Mouse (Mus musculus) forebrain, embryonic 12.5 days (tissue): ENCODE results near the gene Plekha3. TPM values are rescaled to one million over a fixed set of nuclear protein-coding genes. Genes with fewer than 3 reads are reported as not detected.

Experiments used
- ATAC-seq: fragments of 200-750 bp; cut with Nextera tagmentation; 2 replicates; pipeline ENCODE4 v1.8.0; 2017; ENCODE audit warnings: moderate TSS enrichment; ENCODE audit not compliant: low FRiP score
- H3K27ac ChIP-seq: fragments of 300-500 bp; sonication (generic); 2 replicates; pipeline ENCODE4 v1.5.1; 2016; ENCODE audit warnings: mild to moderate bottlenecking
- H3K27me3 ChIP-seq: fragments of 300-500 bp; sonication (generic); 2 replicates; pipeline ENCODE4 v1.6.1; 2016; ENCODE audit warnings: mild to moderate bottlenecking
- H3K36me3 ChIP-seq: fragments of 300-500 bp; sonication (generic); replicated peaks from 2 replicates; pipeline ENCODE4 v1.6.1; 2016; ENCODE audit warnings: mild to moderate bottlenecking
- H3K4me1 ChIP-seq: fragments of 300-500 bp; sonication (generic); 2 replicates; pipeline ENCODE4 v1.6.1; 2016
- H3K4me2 ChIP-seq: fragments of 300-500 bp; sonication (generic); 2 replicates; pipeline ENCODE4 v1.6.1; 2016; ENCODE audit warnings: mild to moderate bottlenecking, moderate library complexity
- H3K4me3 ChIP-seq: fragments of 300-500 bp; sonication (generic); replicated peaks from 2 replicates; pipeline ENCODE4 v1.5.1; 2016; ENCODE audit warnings: mild to moderate bottlenecking
- H3K9ac ChIP-seq: fragments of 300-500 bp; sonication (generic); 2 replicates; pipeline ENCODE4 v1.6.1; 2016; ENCODE audit warnings: mild to moderate bottlenecking
- H3K9me3 ChIP-seq: fragments of 300-500 bp; sonication (generic); 2 replicates; pipeline ENCODE4 v1.6.1; 2016
- WGBS: fragments of 180-500 bp; shearing (Covaris S2); methylation state at CpG from one replicate; pipeline ENCODE4 v1.1.7; 2016; 5-methylcytosine and 5-hydroxymethylcytosine counted together
- polyA plus RNA-seq: library from polyadenylated mRNA; unstranded; fragments of >200 nt; fragmentation: Nextera tagmentation; extraction: Ambion mirVana; gene quantifications from 2 replicates; pipeline ENCODE4 v1.2.1, GENCODE M21; 2016

The Plekha3 gene
- polyA plus RNA-seq, 1 experiment from 2014 or later, result 14.7 TPM

DNA sequence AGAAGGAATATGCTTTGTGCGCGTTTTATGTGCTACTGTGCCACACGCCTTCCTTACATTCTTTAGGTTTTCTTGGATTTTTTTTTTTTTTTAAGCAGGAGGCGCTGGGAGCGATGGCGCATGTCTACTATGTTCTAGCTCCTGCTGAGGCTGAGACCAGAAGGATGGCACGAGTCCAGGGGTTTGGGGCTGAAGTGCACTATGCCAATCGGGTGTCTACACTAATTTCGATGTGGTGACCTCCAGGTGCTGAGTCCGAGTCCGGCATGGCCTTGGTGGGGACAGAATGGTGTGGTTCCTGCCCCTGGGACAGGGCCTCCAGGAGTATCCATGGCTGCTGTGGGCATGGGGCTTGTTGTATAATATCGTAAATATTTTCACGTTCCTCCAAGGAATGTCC is 16.5 kb upstream of the Plekha3 start:
- H3K27ac ChIP-seq, result no peak overlapping the region
- H3K4me1 ChIP-seq, result no peaks in the 10 kb centered on the region
- H3K4me3 ChIP-seq, result no peak overlapping the region
- ATAC-seq, result no peak
- H3K4me2 ChIP-seq, result no peak overlapping the region
- H3K9ac ChIP-seq, result no peak overlapping the region
- no peaks in the 10 kb centered on the region for H3K27me3 ChIP-seq
- WGBS, result 85% methylated on average over 13 of the region's 13 CpGs
- no peaks in the 10 kb centered on the region; the same call in 1 of the 2 replicates for H3K36me3 ChIP-seq
- no peaks in the 10 kb centered on the region for H3K9me3 ChIP-seq

GRCm38 (mm10) chr2:76659419-76659818 is 15.7 kb upstream of the Plekha3 start:
- WGBS, result 62% methylated on average over 4 of the region's 8 CpGs
- Histone ChIP-seq H3K36me3 (peaks cover 7% of the 10 kb centered on the region), H3K9me3 (no peaks in the 10 kb centered on the region), H3K4me3 (no peak overlapping the region), H3K27ac (no peak overlapping the region), H3K27me3 (no peaks in the 10 kb centered on the region), H3K9ac (no peak overlapping the region), H3K4me1 (no peaks in the 10 kb centered on the region), H3K4me2 (no peak overlapping the region)
- ATAC-seq, result no peak

- Histone ChIP-seq H3K4me3 (no peak overlapping the region), H3K36me3 (peaks cover 14% of the 10 kb centered on the region), H3K27me3 (no peaks in the 10 kb centered on the region), H3K4me1 (no peaks in the 10 kb centered on the region), H3K4me2 (no peak overlapping the region), H3K9ac (no peak overlapping the region), H3K9me3 (no peaks in the 10 kb centered on the region), H3K27ac (no peak overlapping the region)
- WGBS, result 93% methylated on average over 7 of the region's 7 CpGs
- ATAC-seq, result no peak
Observed at GRCm38 (mm10) chr2:76665531-76665930, 9.6 kb upstream of the Plekha3 start.

DNA sequence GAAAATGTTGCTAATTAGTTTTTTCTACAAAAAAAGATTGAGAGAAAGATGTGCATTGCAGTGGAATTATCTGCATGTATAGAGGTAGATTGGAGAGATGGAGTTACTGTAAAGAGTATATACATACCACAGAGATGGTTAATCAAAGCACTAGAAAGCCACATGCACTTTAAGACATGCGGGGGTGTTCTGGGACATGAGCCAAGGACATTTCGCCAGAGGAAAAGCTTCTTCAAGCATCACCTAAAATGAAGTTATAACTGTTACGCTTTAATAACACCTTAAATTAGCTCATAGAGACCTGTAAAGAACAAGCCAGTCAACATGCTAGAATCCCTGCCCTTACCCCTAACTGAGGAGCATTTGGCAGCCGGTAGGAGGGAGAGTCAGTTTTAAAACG is 7.9 kb upstream of the Plekha3 start:
- Histone ChIP-seq H3K4me3 (no peak overlapping the region), H3K36me3 (peaks cover 14% of the 10 kb centered on the region), H3K9me3 (no peaks in the 10 kb centered on the region), H3K27ac (no peak overlapping the region), H3K9ac (no peak overlapping the region), H3K4me2 (no peak overlapping the region), H3K27me3 (no peaks in the 10 kb centered on the region), H3K4me1 (peaks cover 6% of the 10 kb centered on the region; the same call in 1 of the 2 replicates)
- WGBS, result 87% methylated on average over 5 of the region's 5 CpGs
- no peak for ATAC-seq

- Histone ChIP-seq H3K9me3 (no peaks in the 10 kb centered on the region), H3K4me1 (peaks cover 28% of the 10 kb centered on the region), H3K36me3 (no peaks in the 10 kb centered on the region), H3K9ac (peak overlapping the region; percentile 47; the same call in 1 of the 2 replicates), H3K4me2 (peak overlapping the region; percentile 57), H3K4me3 (peak overlapping the region; percentile 44; the same call in 1 of the 2 replicates), H3K27ac (no peak overlapping the region), H3K27me3 (no peaks in the 10 kb centered on the region)
- WGBS, result 92% methylated on average over 6 of the region's 6 CpGs
- ATAC-seq, result no peak
Observed at GRCm38 (mm10) chr2:76671641-76672040, 3.4 kb upstream of the Plekha3 start.

DNA sequence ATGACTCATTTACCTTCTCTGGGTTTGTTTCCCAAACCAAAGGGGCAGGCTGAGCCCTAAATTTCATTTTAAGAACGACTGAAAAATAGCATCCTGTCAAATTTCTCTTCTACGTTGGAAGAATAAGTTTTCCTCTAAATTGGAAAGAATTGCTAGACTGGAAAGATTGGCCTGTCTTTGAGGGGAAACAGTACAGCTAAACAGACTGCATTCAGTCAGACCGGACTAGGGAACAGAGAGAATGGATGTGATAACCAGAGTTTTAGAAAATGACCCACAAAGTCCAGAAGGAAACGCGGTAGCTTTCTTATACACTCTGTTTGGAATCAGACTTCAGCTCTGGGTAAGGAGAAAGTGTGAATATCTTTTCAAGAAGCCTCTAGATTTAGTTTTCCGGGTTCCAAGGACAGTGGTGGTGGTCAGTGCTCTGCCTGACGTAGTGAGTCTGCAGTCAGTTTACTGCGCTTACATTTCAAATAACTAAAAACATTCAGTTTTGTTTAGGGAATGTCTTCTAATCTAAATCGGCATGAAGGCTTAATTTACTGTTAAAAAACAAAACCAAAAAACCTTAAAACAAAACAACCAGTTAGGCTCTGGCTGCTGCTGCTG is 2.8 kb upstream of the Plekha3 start:
- H3K4me3 ChIP-seq, result peak overlapping the region; percentile 44
- no peaks in the 10 kb centered on the region for H3K36me3 ChIP-seq
- no peak for ATAC-seq
- H3K9me3 ChIP-seq, result no peaks in the 10 kb centered on the region
- WGBS, result 49% methylated on average over 9 of the region's 9 CpGs
- peak overlapping the region; percentile 74 for H3K27ac ChIP-seq
- H3K4me2 ChIP-seq, result peak overlapping the region; percentile 57
- H3K4me1 ChIP-seq, result peaks cover 32% of the 10 kb centered on the region
- H3K27me3 ChIP-seq, result no peaks in the 10 kb centered on the region
- peak overlapping the region; percentile 47 for H3K9ac ChIP-seq

DNA sequence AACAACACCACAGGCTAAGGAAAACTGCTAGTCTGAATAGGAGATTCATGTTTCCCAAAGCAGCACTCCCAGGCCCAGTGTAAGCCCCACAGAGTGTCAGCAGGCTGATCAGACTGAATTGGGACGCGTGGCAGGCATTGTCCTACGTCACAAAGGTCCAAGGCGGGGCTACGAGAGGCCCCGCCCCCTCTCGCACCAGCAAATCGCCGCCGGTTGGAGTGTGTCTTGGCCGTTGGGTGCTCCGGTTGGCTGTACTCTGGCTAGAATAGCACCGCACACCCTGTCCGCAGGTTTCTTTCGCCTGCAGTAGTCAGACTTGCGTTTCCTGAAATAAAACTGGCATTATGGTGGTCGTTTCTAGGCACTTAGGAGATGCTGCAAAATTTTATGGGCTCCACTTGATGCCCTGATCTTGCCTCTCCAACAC is 2.1 kb upstream of the Plekha3 start, which contains the start of gene Fkbp7:
Gene Fkbp7, minus strand, starts transcription at position 151 of the 427 bp plus-strand sequence.
- peak within 1 kb of the TSS; percentile 47 for H3K9ac ChIP-seq
- peak within 1 kb of the TSS; percentile 74 for H3K27ac ChIP-seq
- peak within 1 kb of the TSS; percentile 44 for H3K4me3 ChIP-seq
- peak within 1 kb of the TSS; percentile 57 for H3K4me2 ChIP-seq
- H3K27me3 ChIP-seq, result no peaks in the 10 kb centered on the region
- ATAC-seq, result peak; percentile 95
- H3K9me3 ChIP-seq, result no peaks in the 10 kb centered on the region
- H3K36me3 ChIP-seq, result no peaks in the 10 kb centered on the region
- H3K4me1 ChIP-seq, result peaks cover 37% of the 10 kb centered on the region
- WGBS, result under 1% methylated on average over 17 of the region's 17 CpGs

DNA sequence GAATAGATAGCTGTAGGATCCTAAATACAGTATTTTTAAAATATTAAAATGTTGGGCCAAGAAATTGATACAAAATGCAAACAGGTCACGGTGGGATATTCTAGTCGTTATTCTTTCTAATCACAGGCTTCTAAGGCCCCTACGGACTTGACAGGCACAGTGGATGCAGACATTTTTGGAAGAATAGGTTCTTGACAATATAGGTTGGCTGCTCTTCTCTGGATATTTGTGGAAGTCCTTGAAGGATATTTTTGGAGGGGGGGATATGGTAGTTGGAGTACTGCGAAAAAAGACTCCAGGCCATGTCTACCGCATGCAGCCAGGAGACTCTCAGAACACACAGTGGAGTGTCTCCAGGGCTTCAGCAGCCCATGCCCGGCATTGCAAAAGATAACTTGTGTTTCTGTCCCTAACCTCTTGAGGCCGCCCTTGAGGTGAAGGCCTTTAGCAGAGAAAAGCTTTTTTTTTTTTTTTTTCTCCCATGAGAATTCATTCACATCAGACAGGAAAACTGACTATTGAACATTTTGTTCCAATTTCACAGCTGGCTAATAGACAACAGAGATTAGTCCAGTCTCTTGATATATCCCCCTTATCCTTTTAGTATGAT is 1.5 kb upstream of the Plekha3 start:
- no peak for ATAC-seq
- peaks cover under 1% of the 10 kb centered on the region; the same call in 1 of the 2 replicates for H3K36me3 ChIP-seq
- no peaks in the 10 kb centered on the region for H3K27me3 ChIP-seq
- peaks cover 37% of the 10 kb centered on the region for H3K4me1 ChIP-seq
- H3K4me2 ChIP-seq, result peak overlapping the region; percentile 57
- H3K9ac ChIP-seq, result 0 out of 2 replicates have a peak overlapping the region, but pooled peaks have one; percentile 47
- H3K4me3 ChIP-seq, result peak overlapping the region; percentile 44; the same call in 1 of the 2 replicates
- 44% methylated on average over 7 of the region's 7 CpGs for WGBS
- H3K9me3 ChIP-seq, result no peaks in the 10 kb centered on the region
- 0 out of 2 replicates have a peak overlapping the region, but pooled peaks have one; percentile 74 for H3K27ac ChIP-seq

GRCm38 (mm10) chr2:76675451-76675850 is 370 bp downstream of the Plekha3 start:
- Histone ChIP-seq H3K27ac (peak overlapping the region; percentile 81), H3K9ac (peak overlapping the region; percentile 89), H3K36me3 (peaks cover 4% of the 10 kb centered on the region; the same call in 1 of the 2 replicates), H3K4me3 (peak overlapping the region; percentile 77), H3K27me3 (no peaks in the 10 kb centered on the region), H3K9me3 (no peaks in the 10 kb centered on the region), H3K4me1 (peaks cover 37% of the 10 kb centered on the region), H3K4me2 (peak overlapping the region; percentile 68)
- under 1% methylated on average over 37 of the region's 44 CpGs for WGBS
- no peak; the same call in none of the 2 replicates for ATAC-seq

GRCm38 (mm10) chr2:76675949-76676348 is 868 bp downstream of the Plekha3 start:
- peaks cover 37% of the 10 kb centered on the region for H3K4me1 ChIP-seq
- H3K36me3 ChIP-seq, result peaks cover 4% of the 10 kb centered on the region; the same call in 1 of the 2 replicates
- H3K4me3 ChIP-seq, result peak overlapping the region; percentile 77
- ATAC-seq, result no peak
- WGBS, result 10% methylated on average over 4 of the region's 4 CpGs
- H3K9ac ChIP-seq, result peak overlapping the region; percentile 89
- H3K9me3 ChIP-seq, result no peaks in the 10 kb centered on the region
- peak overlapping the region; percentile 68 for H3K4me2 ChIP-seq
- H3K27me3 ChIP-seq, result no peaks in the 10 kb centered on the region
- H3K27ac ChIP-seq, result no peak overlapping the region

- no peaks in the 10 kb centered on the region for H3K9me3 ChIP-seq
- ATAC-seq, result no peak
- no peak overlapping the region for H3K27ac ChIP-seq
Observed at GRCm38 (mm10) chr2:76676401-76677226, 1.5 kb downstream of the Plekha3 start.

GRCm38 (mm10) chr2:76682301-76682700 is 7.2 kb downstream of the Plekha3 start:
- WGBS, result 91% methylated on average over 8 of the region's 8 CpGs
- H3K27me3 ChIP-seq, result no peaks in the 10 kb centered on the region
- H3K4me1 ChIP-seq, result peaks cover 5% of the 10 kb centered on the region; the same call in 1 of the 2 replicates
- H3K36me3 ChIP-seq, result peaks cover 49% of the 10 kb centered on the region
- H3K4me2 ChIP-seq, result no peak overlapping the region
- H3K9ac ChIP-seq, result no peak overlapping the region
- no peaks in the 10 kb centered on the region for H3K9me3 ChIP-seq
- no peak overlapping the region for H3K27ac ChIP-seq
- no peak for ATAC-seq
- no peak overlapping the region for H3K4me3 ChIP-seq

More at GRCm38 (mm10) chr2:76676401-76677226, 1.5 kb downstream of the Plekha3 start:
- H3K4me3 ChIP-seq, result peak overlapping the region; percentile 77
- WGBS, result 67% methylated on average over 13 of the region's 13 CpGs
- no peaks in the 10 kb centered on the region for H3K27me3 ChIP-seq
- peak overlapping the region; percentile 89 for H3K9ac ChIP-seq
- peaks cover 36% of the 10 kb centered on the region for H3K4me1 ChIP-seq
- H3K4me2 ChIP-seq, result peak overlapping the region; percentile 68
- H3K36me3 ChIP-seq, result peaks cover 4% of the 10 kb centered on the region; the same call in 1 of the 2 replicates
